Mouse (Mus musculus): ENCODE measurements around the gene Gm44790.

Gene Gm44790

GRCm38 (mm10) chr6:86404100-86404861 lies 22.2 kb upstream of the Gm44790 start, which contains the start of gene Tia1:
Gene Tia1, plus strand, starts transcription at chr6:86404219.
- peak; percentile 93 to 94 for DNase-seq

GRCm38 (mm10) chr6:86404996-86405395 lies 21.5 kb upstream of the Gm44790 start:
- peak; percentile 31 for DNase-seq

- no peak for DNase-seq
Observed at GRCm38 (mm10) chr6:86406306-86406705, 20.2 kb upstream of the Gm44790 start.

- DNase-seq: no peak
Observed at GRCm38 (mm10) chr6:86418711-86419110, 7.7 kb upstream of the Gm44790 start.

- DNase-seq: no peak
Observed at GRCm38 (mm10) chr6:86419239-86419638, 7.2 kb upstream of the Gm44790 start.

GRCm38 (mm10) chr6:86420491-86420890 lies 6.0 kb upstream of the Gm44790 start:
- DNase-seq: peak; percentile 54 to 55

GRCm38 (mm10) chr6:86431531-86431930 lies 5.1 kb downstream of the Gm44790 start:
- no peak for DNase-seq

- DNase-seq: no peak
Observed at GRCm38 (mm10) chr6:86433696-86434095, 7.2 kb downstream of the Gm44790 start.

GRCm38 (mm10) chr6:86437711-86438110 lies 11.3 kb downstream of the Gm44790 start:
- DNase-seq: peak; percentile 69 to 72

GRCm38 (mm10) chr6:86438272-86439118 lies 12.0 kb downstream of the Gm44790 start, which contains the start of gene C87436:
Gene C87436, plus strand, starts transcription at chr6:86438374.
- DNase-seq: peak; percentile 89 to 92

GRCm38 (mm10) chr6:86439119-86439496 lies 12.7 kb downstream of the Gm44790 start:
- no peak for DNase-seq

- no peak for DNase-seq
Observed at GRCm38 (mm10) chr6:86439531-86439930, 13.1 kb downstream of the Gm44790 start.

GRCm38 (mm10) chr6:86441571-86441970 lies 15.1 kb downstream of the Gm44790 start:
- DNase-seq: no peak

GRCm38 (mm10) chr6:86445551-86445950 lies 19.1 kb downstream of the Gm44790 start:
- no peak for DNase-seq

- DNase-seq: no peak
Observed at GRCm38 (mm10) chr6:86446927-86447568, 20.6 kb downstream of the Gm44790 start.

- no peak for DNase-seq
Observed at GRCm38 (mm10) chr6:86456727-86457126, 30.3 kb downstream of the Gm44790 start.

GRCm38 (mm10) chr6:86463079-86463478 lies 36.6 kb downstream of the Gm44790 start:
- no peak for DNase-seq

- no peak for DNase-seq
Observed at GRCm38 (mm10) chr6:86471317-86471716, 44.9 kb downstream of the Gm44790 start.

- no peak for DNase-seq
Observed at GRCm38 (mm10) chr6:86471760-86472099, 45.3 kb downstream of the Gm44790 start.

GRCm38 (mm10) chr6:86472100-86472955 lies 45.9 kb downstream of the Gm44790 start:
- DNase-seq: peak; percentile 100

GRCm38 (mm10) chr6:86473077-86473476 lies 46.6 kb downstream of the Gm44790 start:
- no peak for DNase-seq

- no peak for DNase-seq
Observed at GRCm38 (mm10) chr6:86474072-86474471, 47.6 kb downstream of the Gm44790 start.
